Mouse (Mus musculus) gastrocnemius, adult 2 months (tissue): ENCODE results near the gene Prss16. TPM values are rescaled to one million over a fixed set of nuclear protein-coding genes. Genes with fewer than 3 reads are reported as not detected.

ENCODE experiments used
- DNase-seq: peaks from one replicate; pipeline ENCODE4 v3.0.0; 2022
- H3K27ac ChIP-seq: fragments of 200-600 bp; 2 replicates; pipeline ENCODE4 v1.8.1; 2022; ENCODE audit warnings: mild to moderate bottlenecking
- H3K4me3 ChIP-seq: fragments of 200-600 bp; 2 replicates; pipeline ENCODE4 v1.8.1; 2022; ENCODE audit warnings: mild to moderate bottlenecking, moderate library complexity
- CTCF ChIP-seq: fragments of 200-600 bp; IDR thresholded peaks from 2 replicates; pipeline ENCODE4 v1.8.1; 2022; ENCODE audit warnings: antibody characterized with exemption, mild to moderate bottlenecking, moderate library complexity
- intact Hi-C: fragments of 180-260 bp; cut with DNase I; formaldehyde crosslinking; loops from one replicate; pipeline ENCODE4 v1.15.1; 2025
- microRNA-seq: library from miRNA; unstranded; fragments of <30 nt; microRNA quantifications from one replicate; pipeline ENCODE4 v1.2.0, GENCODE M21; 2021
- total RNA-seq, 2 experiments: library from RNA; stranded (reverse); gene quantifications; 2 replicates each; pipeline ENCODE4 v1.2.3; 2021

The Prss16 gene
- total RNA-seq, 2 experiments from 2014 or later = not detected

DNA sequence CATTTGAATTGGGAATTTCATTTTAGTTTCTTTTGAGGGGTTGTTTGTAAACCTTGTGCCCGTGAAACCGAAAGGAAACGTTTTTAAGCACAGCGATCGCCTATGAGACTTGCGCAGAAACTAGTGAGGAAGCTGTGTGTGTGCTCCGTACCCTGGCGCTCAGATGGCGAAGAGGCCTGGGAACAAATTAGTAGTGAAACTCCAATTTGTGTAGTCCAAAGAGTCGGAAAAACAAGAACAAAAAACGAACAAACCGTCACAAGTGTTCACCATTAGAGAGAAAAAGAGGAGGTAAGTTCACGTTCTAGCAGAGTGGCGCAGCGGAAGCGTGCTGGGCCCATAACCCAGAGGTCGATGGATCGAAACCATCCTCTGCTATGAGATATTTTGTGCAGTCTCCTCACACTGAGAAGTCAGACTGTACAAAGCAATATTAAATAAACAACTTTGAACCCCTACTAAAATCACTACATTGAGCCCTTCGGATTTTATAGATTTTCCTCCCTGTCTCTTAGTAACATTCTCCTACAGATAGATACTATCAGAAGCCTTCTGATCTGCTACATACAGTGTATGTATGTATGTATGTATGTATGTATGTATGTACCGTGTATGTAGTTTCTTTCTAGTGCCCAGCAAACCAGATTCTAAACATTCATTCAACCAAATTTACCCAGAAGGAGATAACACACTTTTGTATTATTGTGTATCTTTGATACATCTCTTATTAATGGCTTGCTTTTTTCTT, 34.6 kb downstream of the Prss16 start:
- DNase-seq = peak; percentile 58
- Histone ChIP-seq H3K27ac (peak overlapping the region; percentile 94), H3K4me3 (peak overlapping the region; percentile 81)
- intact Hi-C loops = loop anchor here (1.0 to 2.0 kb wide), 2 partner anchors 34 to 54 kb away; no protein-coding TSS in a partner anchor
- TF ChIP-seq CTCF = no peak

DNA sequence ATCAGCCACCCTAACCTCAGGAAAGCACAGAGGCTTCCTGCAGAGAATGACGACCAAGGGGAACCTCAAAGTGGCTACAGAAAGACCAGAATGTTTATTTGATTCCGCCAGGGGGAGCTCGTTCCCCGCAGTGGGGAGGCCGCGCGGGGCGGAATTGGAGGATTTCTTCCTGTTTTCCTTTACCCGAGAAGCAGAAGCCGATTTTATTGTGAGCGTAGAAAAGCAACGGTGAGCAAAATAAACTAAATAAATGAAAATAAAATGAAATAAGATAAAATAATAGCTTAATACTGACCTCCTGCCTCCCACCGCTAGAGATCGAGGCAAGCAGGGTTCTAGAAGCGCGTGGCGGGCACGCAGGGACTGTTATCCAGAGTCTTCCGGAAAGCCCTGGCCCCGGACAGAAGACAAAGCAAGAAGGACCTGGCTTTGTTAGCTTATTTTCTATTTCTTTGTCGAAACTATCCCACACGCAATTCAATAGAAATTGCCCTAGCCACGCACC, 35.3 kb downstream of the Prss16 start:
- intact Hi-C loops = loop anchor here (1.0 to 2.0 kb wide), 2 partner anchors 33 to 55 kb away; no protein-coding TSS in a partner anchor
- peak; percentile 90 for DNase-seq
- TF ChIP-seq CTCF = peak; percentile 92
- peak overlapping the region; percentile 81 for H3K4me3 ChIP-seq
- H3K27ac ChIP-seq = peak overlapping the region; percentile 94

DNA sequence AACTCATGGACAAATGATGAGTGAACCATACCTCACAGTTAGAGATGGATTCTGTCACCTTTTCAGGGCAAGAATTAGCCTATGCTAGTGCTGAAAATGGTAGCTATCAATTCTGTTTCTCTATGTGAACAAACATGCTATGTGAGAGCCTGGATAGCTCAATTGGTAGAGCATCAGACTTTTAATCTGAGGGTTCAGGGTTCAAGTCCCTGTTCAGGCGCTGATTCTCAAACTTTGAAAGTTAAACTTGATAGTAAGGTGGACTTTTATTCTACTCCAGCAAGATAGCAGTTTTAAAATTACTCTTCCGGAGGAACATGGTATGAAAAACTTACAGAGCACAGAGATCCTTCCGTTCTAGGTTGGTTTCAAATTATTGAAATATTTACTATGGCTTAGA, 37.9 kb downstream of the Prss16 start:
- no peak for DNase-seq
- intact Hi-C loops = no loop called here

DNA sequence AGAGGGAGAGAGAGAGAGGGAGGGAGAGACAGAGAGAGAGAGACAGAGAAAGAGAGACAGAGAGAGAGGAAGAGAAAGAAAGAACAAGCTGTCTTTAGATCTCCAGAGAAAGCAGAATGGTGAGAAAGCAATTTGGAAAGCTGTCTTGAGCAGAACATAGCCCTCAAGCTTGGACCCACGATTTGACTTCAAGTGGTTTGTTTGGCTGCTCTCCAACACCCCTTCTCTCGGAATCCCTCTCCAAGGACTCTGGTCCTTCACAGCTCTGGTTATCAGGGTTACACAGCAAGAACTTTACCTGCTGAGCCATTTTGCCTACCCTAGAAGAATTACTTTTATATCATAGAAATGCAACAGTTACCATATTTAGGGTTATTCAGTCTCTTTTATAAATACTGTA, 39.7 kb downstream of the Prss16 start:
- DNase-seq = no peak
- Histone ChIP-seq H3K27ac (no peak overlapping the region), H3K4me3 (no peak overlapping the region)
- TF ChIP-seq CTCF = no peak
- intact Hi-C loops = no loop called here

More for the DNA sequence above, 37.9 kb downstream of the Prss16 start:
- Histone ChIP-seq H3K4me3 (peak overlapping the region; percentile 54; the same call in 1 of the 2 replicates), H3K27ac (no peak overlapping the region)
- TF ChIP-seq CTCF = no peak

DNA sequence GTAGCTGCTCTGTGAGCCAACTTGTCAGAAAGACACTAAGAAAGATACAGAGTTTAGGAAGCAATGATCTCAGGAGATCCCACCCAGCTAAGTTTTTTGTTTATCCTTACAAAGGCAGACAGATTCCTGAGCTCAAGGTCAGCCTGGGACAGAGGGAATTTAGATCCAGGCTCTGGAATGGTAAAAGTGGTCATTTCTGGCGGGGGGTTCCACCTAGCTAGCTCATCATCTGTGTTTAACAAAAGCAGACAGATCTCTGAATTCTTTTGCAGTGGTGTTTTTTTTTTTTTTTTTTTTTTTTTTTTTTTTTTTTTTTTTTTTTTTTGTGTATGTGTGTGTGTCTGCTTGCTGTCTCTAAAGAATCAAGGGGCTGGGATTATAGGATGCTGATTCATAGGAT, 40.3 kb downstream of the Prss16 start:
- no peak overlapping the region for H3K4me3 ChIP-seq
- intact Hi-C loops = no loop called here
- no peak for TF ChIP-seq CTCF
- no peak overlapping the region for H3K27ac ChIP-seq
- no peak for DNase-seq

Small RNAs within 50 kb of the gene (microRNA-seq; reads per million reads assigned to microRNA genes)
- not detected for gene Gm44390
- gene Gm44486 = not detected

Other genes with a start within 250 kb of the Prss16 start
- gene Hist1h1b, start 229.1 kb downstream of the Prss16 start, total RNA-seq = under 1 TPM; 0.45 to 0.69 TPM
- 10 to 100 TPM; 10.1 to 10.3 TPM for gene Hist1h3i, start 226.4 kb downstream of the Prss16 start, total RNA-seq
- gene Hist1h2an, start 222.5 kb downstream of the Prss16 start, total RNA-seq = not detected
- gene Hist1h2bp, start 222.3 kb downstream of the Prss16 start, total RNA-seq = 1 to 10 TPM in 1 of 2 experiments, not detected in 1; 1.1 TPM
- 10 to 100 TPM; 16.2 to 21.6 TPM for gene Hist1h2bq, start 199.5 kb downstream of the Prss16 start, total RNA-seq
- gene Hist1h2ao, start 199.3 kb downstream of the Prss16 start, total RNA-seq = 1 to 10 TPM; 1.2 to 2.3 TPM
- gene Hist1h4m, start 198.0 kb downstream of the Prss16 start, total RNA-seq = 10 to 100 TPM; 50.3 to 50.9 TPM
- 1 to 10 TPM; 4.4 to 5.7 TPM for gene Hist1h4n, start 177.5 kb downstream of the Prss16 start, total RNA-seq
- gene Hist1h2ap, start 176.2 kb downstream of the Prss16 start, total RNA-seq = 1 to 10 TPM in 1 of 2 experiments, not detected in 1; 1.9 TPM
- gene Hist1h2br, start 176.0 kb downstream of the Prss16 start, total RNA-seq = 10 to 100 TPM; 16.0 to 21.3 TPM
- under 1 TPM; 0.17 to 0.36 TPM for gene Zfp184, start 64.6 kb downstream of the Prss16 start, total RNA-seq
- not detected for gene Pom121l2, start 28.5 kb downstream of the Prss16 start, total RNA-seq
- gene Hist1h2ah, start 25.8 kb upstream of the Prss16 start, total RNA-seq = 1 to 10 TPM in 1 of 2 experiments, not detected in 1; 3.7 TPM
- gene Hist1h2bk, start 26.1 kb upstream of the Prss16 start, total RNA-seq = 1 to 10 TPM in 1 of 2 experiments, not detected in 1; 2.6 TPM
- 10 to 100 TPM; 24.1 to 25.0 TPM for gene Hist1h4i, start 31.6 kb upstream of the Prss16 start, total RNA-seq
- gene Hist1h2ag, start 33.2 kb upstream of the Prss16 start, total RNA-seq = 1 to 10 TPM; 1.1 to 2.3 TPM
- gene Hist1h2bj, start 33.5 kb upstream of the Prss16 start, total RNA-seq = 1 to 10 TPM; 2.3 to 3.4 TPM
- gene Vmn1r188, start 74.7 kb upstream of the Prss16 start, total RNA-seq = not detected
- gene Vmn1r189, start 96.1 kb upstream of the Prss16 start, total RNA-seq = not detected
- not detected for gene Vmn1r191, start 174.2 kb upstream of the Prss16 start, total RNA-seq
- not detected for gene Vmn1r192, start 181.4 kb upstream of the Prss16 start, total RNA-seq
- gene Vmn1r193, start 213.4 kb upstream of the Prss16 start, total RNA-seq = not detected
- not detected for gene Vmn1r194, start 234.5 kb upstream of the Prss16 start, total RNA-seq